24 mouse cellular contexts compared by ENCODE assay signal in genomic region chr3:156931011-156931410, GRCm38 (mm10).
"Had no signal": no experiment of that assay in that cellular context is flagged by ENCODE, and none has a peak within 500 bp of the region (broad histone marks: within the 10 kb centered on the region; RNA-seq: fewer than 3 reads in every experiment).

No protein-coding gene starts in this region.

- H3K27ac ChIP-seq: heart, adult 2 months; heart, embryonic 13.5 days; heart, embryonic 15.5 days; hindbrain, embryonic 13.5 days; hindbrain, embryonic 15.5 days; hindbrain, postnatal 0 days; left cerebral cortex, adult 2 months; limb, embryonic 13.5 days; limb, embryonic 15.5 days; liver, embryonic 14.5 days had no signal

- H3K4me1 ChIP-seq: heart, embryonic 15.5 days; hindbrain, embryonic 13.5 days; hindbrain, embryonic 15.5 days; limb, embryonic 13.5 days; limb, embryonic 15.5 days had no signal

- H3K9me3 ChIP-seq: heart, embryonic 13.5 days; heart, embryonic 15.5 days; hindbrain, embryonic 13.5 days; hindbrain, embryonic 15.5 days; limb, embryonic 13.5 days; limb, embryonic 15.5 days had no signal

- H3K4me3 ChIP-seq: heart, adult 2 months; heart, embryonic 13.5 days; heart, embryonic 15.5 days; hindbrain, embryonic 13.5 days; hindbrain, embryonic 15.5 days; layer of hippocampus, adult 2 months; left cerebral cortex, adult 2 months; limb, embryonic 13.5 days; limb, embryonic 15.5 days had no signal

- DNase-seq: gastrocnemius, postnatal 14 days; gastrocnemius, postnatal 36 days; heart, adult 11 months; heart, adult 2 months; heart, postnatal 14 days; heart, postnatal 36 days; kidney, adult 18-20 months; kidney, adult 8-10 months; kidney, postnatal 10 days; kidney, postnatal 25 days; kidney, postnatal 4 days; left cerebral cortex, postnatal 4 days had no signal

- H3K27me3 ChIP-seq: heart, embryonic 13.5 days; heart, embryonic 15.5 days; hindbrain, embryonic 13.5 days; hindbrain, embryonic 15.5 days; limb, embryonic 13.5 days; limb, embryonic 15.5 days had no signal

- H3K36me3 ChIP-seq: heart, embryonic 13.5 days; heart, embryonic 15.5 days; hindbrain, embryonic 13.5 days; hindbrain, embryonic 15.5 days; limb, embryonic 13.5 days; limb, embryonic 15.5 days had no signal

- H3K4me2 ChIP-seq: heart, embryonic 11.5 days; heart, embryonic 13.5 days; heart, embryonic 15.5 days; hindbrain, embryonic 13.5 days; hindbrain, embryonic 15.5 days; limb, embryonic 13.5 days; limb, embryonic 15.5 days; liver, embryonic 11.5 days had no signal

- H3K9ac ChIP-seq: heart, embryonic 13.5 days; heart, embryonic 15.5 days; hindbrain, embryonic 13.5 days; hindbrain, embryonic 15.5 days; limb, embryonic 13.5 days; limb, embryonic 15.5 days; liver, embryonic 14.5 days had no signal

- ATAC-seq: hindbrain, postnatal 0 days had no signal
